Mouse (Mus musculus) ES-E14 (cell line): ENCODE results near the gene Olfr64.

Source experiments
- CHD2 ChIP-seq: IDR thresholded peaks from 2 replicates; pipeline ENCODE4 v1.6.1; 2014; ENCODE audit warnings: mild to moderate bottlenecking, low read depth, low read length, inconsistent platforms
- MAFK ChIP-seq: IDR thresholded peaks from 2 replicates; pipeline ENCODE4 v1.6.1; 2014; ENCODE audit warnings: mild to moderate bottlenecking, low read depth, low read length, inconsistent platforms; ENCODE audit not compliant: insufficient read depth
- ZNF384 ChIP-seq: IDR thresholded peaks from 2 replicates; pipeline ENCODE4 v1.6.1; 2012; ENCODE audit warnings: low read depth, low read length, inconsistent platforms

DNA sequence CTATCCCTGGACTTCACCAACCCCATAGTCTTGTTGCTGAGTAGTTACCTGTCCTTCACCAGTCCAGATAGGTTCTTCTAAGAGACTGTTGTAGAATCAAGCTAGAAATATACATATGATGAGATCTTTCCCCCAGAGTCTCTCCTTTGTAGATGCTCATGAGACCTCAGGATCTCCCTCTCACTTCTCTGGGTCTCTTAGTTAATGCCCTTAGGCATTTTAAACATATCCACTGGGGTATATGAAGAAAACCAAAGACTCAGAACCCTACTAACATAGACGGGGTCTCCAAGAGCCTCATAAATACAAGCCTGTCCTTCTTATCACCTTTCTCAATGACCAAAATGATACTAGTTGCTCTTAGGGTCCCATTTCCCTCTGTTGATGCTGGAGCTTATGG is at the start of gene Olfr64:
- TF ChIP-seq CHD2 (no peak), ZNF384 (no peak), MAFK (no peak)
